Mouse (Mus musculus): ENCODE data around the gene Cage1. TPM values are rescaled to one million over a fixed set of nuclear protein-coding genes. Genes with fewer than 3 reads are reported as not detected.

Cage1 gene
- total and polyA plus RNA-seq, 2 experiments from 2014 or later, result 3.0 to 5.7 TPM

GRCm38 (mm10) chr13:37993704-37994404 lies 43.0 kb downstream of the Cage1 start, which contains the start of gene Ssr1:
Gene Ssr1 (minus strand): TSS chr13:37994217.
- H3K4me2 ChIP-seq (ENCODE audit: low read depth), result peak within 1 kb of the TSS; percentile 62
- H3K27ac ChIP-seq (ENCODE audit: low read depth, low read length), result peak within 1 kb of the TSS; percentile 93
- H3K4me3 ChIP-seq (ENCODE audit: low read depth, low read length), result peak within 1 kb of the TSS; percentile 99
- no peak for TF ChIP-seq CTCF (IDR thresholded peaks at IDR 0.05; ENCODE audit: low read depth)
- DNase-seq (peak; percentile 98), ATAC-seq (peak; percentile 99)
- peaks cover 6% of the 10 kb centered on the region; the same call in 1 of the 2 replicates for H3K4me1 ChIP-seq (ENCODE audit: insufficient read depth)
- H3K36me3 ChIP-seq (ENCODE audit: insufficient read depth), result peaks cover 24% of the 10 kb centered on the region
- H3K27me3 ChIP-seq (ENCODE audit: insufficient read depth, low read length), result no peaks in the 10 kb centered on the region
- H3K9ac ChIP-seq, result peak within 1 kb of the TSS; percentile 96
- no peaks in the 10 kb centered on the region for H3K9me3 ChIP-seq (ENCODE audit: low read length)
- WGBS, result under 1% methylated on average over 86 of the region's 89 CpGs

GRCm38 (mm10) chr13:37993376-37993703 lies 43.5 kb downstream of the Cage1 start:
- H3K4me2 ChIP-seq (ENCODE audit: low read depth), result peak overlapping the region; percentile 62
- H3K36me3 ChIP-seq (ENCODE audit: insufficient read depth), result peaks cover 28% of the 10 kb centered on the region
- ATAC-seq (no peak), DNase-seq (no peak)
- peak overlapping the region; percentile 96 for H3K9ac ChIP-seq
- H3K27ac ChIP-seq (ENCODE audit: low read depth, low read length), result peak overlapping the region; percentile 93
- no peaks in the 10 kb centered on the region for H3K27me3 ChIP-seq (ENCODE audit: insufficient read depth, low read length)
- TF ChIP-seq CTCF (IDR thresholded peaks at IDR 0.05; ENCODE audit: low read depth), result no peak
- peaks cover 6% of the 10 kb centered on the region; the same call in 1 of the 2 replicates for H3K4me1 ChIP-seq (ENCODE audit: insufficient read depth)
- no peaks in the 10 kb centered on the region for H3K9me3 ChIP-seq (ENCODE audit: low read length)
- peak overlapping the region; percentile 99 for H3K4me3 ChIP-seq (ENCODE audit: low read depth, low read length)
- WGBS, result under 1% methylated on average over 17 of the region's 17 CpGs

GRCm38 (mm10) chr13:37992638-37993371 lies 44.1 kb downstream of the Cage1 start:
- Histone ChIP-seq H3K4me2 (ENCODE audit: low read depth) (peak overlapping the region; percentile 62), H3K27me3 (ENCODE audit: insufficient read depth, low read length) (no peaks in the 10 kb centered on the region), H3K36me3 (ENCODE audit: insufficient read depth) (peaks cover 33% of the 10 kb centered on the region), H3K4me1 (ENCODE audit: insufficient read depth) (peaks cover 6% of the 10 kb centered on the region; the same call in 1 of the 2 replicates), H3K4me3 (ENCODE audit: low read depth, low read length) (peak overlapping the region; percentile 99), H3K9me3 (ENCODE audit: low read length) (no peaks in the 10 kb centered on the region), H3K27ac (ENCODE audit: low read depth, low read length) (no peak overlapping the region; the same call in 1 of the 2 replicates), H3K9ac (peak overlapping the region; percentile 96)
- ATAC-seq (no peak), DNase-seq (no peak)
- WGBS, result 9% methylated on average over 10 of the region's 10 CpGs
- no peak for TF ChIP-seq CTCF (IDR thresholded peaks at IDR 0.05; ENCODE audit: low read depth)

- Histone ChIP-seq H3K36me3 (ENCODE audit: insufficient read depth) (peaks cover 59% of the 10 kb centered on the region), H3K9me3 (ENCODE audit: low read length) (no peaks in the 10 kb centered on the region)
Observed at GRCm38 (mm10) chr13:37989701-37990100, 47.2 kb downstream of the Cage1 start.

GRCm38 (mm10) chr13:37986166-37986565 lies 50.7 kb downstream of the Cage1 start:
- Histone ChIP-seq H3K4me3 (ENCODE audit: low read depth, low read length) (no peak overlapping the region), H3K4me2 (ENCODE audit: low read depth) (no peak overlapping the region), H3K4me1 (ENCODE audit: insufficient read depth) (no peaks in the 10 kb centered on the region), H3K36me3 (ENCODE audit: insufficient read depth) (peaks cover 82% of the 10 kb centered on the region), H3K9ac (no peak overlapping the region), H3K27me3 (ENCODE audit: insufficient read depth, low read length) (no peaks in the 10 kb centered on the region), H3K9me3 (ENCODE audit: low read length) (no peaks in the 10 kb centered on the region), H3K27ac (ENCODE audit: low read depth, low read length) (no peak overlapping the region)
- no peak for DNase-seq
- WGBS, result 74% methylated on average over 10 of the region's 10 CpGs
- TF ChIP-seq CTCF (IDR thresholded peaks at IDR 0.05; ENCODE audit: low read depth), result no peak
- no peak for ATAC-seq

More at GRCm38 (mm10) chr13:37989701-37990100, 47.2 kb downstream of the Cage1 start:
- H3K4me3 ChIP-seq (ENCODE audit: low read depth, low read length), result no peak overlapping the region
- TF ChIP-seq CTCF (IDR thresholded peaks at IDR 0.05; ENCODE audit: low read depth), result no peak
- DNase-seq, result no peak
- no peak overlapping the region for H3K4me2 ChIP-seq (ENCODE audit: low read depth)
- peaks cover 6% of the 10 kb centered on the region; the same call in 1 of the 2 replicates for H3K4me1 ChIP-seq (ENCODE audit: insufficient read depth)
- H3K27me3 ChIP-seq (ENCODE audit: insufficient read depth, low read length), result no peaks in the 10 kb centered on the region
- WGBS, result 95% methylated on average over 8 of the region's 8 CpGs
- no peak for ATAC-seq
- no peak overlapping the region for H3K9ac ChIP-seq
- no peak overlapping the region for H3K27ac ChIP-seq (ENCODE audit: low read depth, low read length)

GRCm38 (mm10) chr13:37981063-37981462 lies 55.8 kb downstream of the Cage1 start:
- Histone ChIP-seq H3K27ac (ENCODE audit: low read depth, low read length) (no peak overlapping the region), H3K9ac (no peak overlapping the region), H3K9me3 (ENCODE audit: low read length) (no peaks in the 10 kb centered on the region), H3K4me1 (ENCODE audit: insufficient read depth) (no peaks in the 10 kb centered on the region), H3K4me3 (ENCODE audit: low read depth, low read length) (no peak overlapping the region), H3K4me2 (ENCODE audit: low read depth) (no peak overlapping the region), H3K27me3 (ENCODE audit: insufficient read depth, low read length) (no peaks in the 10 kb centered on the region), H3K36me3 (ENCODE audit: insufficient read depth) (peaks cover 67% of the 10 kb centered on the region)
- WGBS, result 90% methylated on average over 5 of the region's 5 CpGs
- DNase-seq (no peak), ATAC-seq (no peak)
- TF ChIP-seq CTCF (IDR thresholded peaks at IDR 0.05; ENCODE audit: low read depth), result no peak

GRCm38 (mm10) chr13:37980346-37980745 lies 56.5 kb downstream of the Cage1 start:
- Histone ChIP-seq H3K9ac (no peak overlapping the region), H3K4me1 (ENCODE audit: insufficient read depth) (no peaks in the 10 kb centered on the region), H3K4me2 (ENCODE audit: low read depth) (no peak overlapping the region), H3K9me3 (ENCODE audit: low read length) (no peaks in the 10 kb centered on the region), H3K4me3 (ENCODE audit: low read depth, low read length) (no peak overlapping the region), H3K27ac (ENCODE audit: low read depth, low read length) (no peak overlapping the region), H3K27me3 (ENCODE audit: insufficient read depth, low read length) (no peaks in the 10 kb centered on the region), H3K36me3 (ENCODE audit: insufficient read depth) (peaks cover 63% of the 10 kb centered on the region)
- DNase-seq (no peak), ATAC-seq (no peak)
- 92% methylated on average over 10 of the region's 10 CpGs for WGBS
- TF ChIP-seq CTCF (IDR thresholded peaks at IDR 0.05; ENCODE audit: low read depth), result no peak
